Comparison of ENCODE assay signal across 15 mouse cellular contexts in the genomic region with DNA sequence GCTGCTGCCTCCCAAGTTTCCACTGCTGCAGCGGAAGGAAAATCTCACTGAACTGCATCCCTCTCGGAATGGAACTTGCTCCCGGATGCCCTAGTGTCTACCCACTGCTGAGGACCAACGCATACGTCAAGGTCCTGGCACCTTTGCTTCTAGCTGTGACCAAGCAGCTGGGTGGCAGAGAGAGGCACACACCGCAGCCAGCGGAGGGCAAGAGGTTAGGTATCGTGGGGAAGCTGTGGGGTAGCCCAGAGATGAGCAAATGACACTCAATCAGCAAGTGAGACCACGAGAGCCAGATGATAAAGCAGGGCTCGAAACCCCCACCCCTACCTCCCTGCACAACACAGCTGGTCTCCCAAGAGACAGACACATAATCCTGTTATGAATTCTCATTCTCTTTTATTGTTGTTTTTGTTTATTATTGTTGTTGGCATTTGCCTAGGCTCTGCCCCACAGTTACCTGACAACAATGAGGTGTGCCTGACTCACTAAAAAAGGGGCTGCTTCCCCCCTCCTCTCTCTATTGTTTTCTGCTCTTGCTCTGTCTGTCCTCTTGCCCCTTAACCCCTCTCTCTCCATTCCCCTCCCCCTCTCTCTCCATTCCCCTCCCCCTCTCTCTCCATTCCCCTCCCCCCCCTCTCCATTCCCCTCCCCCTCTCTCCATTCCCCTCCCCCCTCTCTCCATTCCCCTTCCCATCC.
DNase-seq lines count a peak whose midpoint lies in the region; ATAC-seq lines count a peak whose summit lies in the region.
"Had no signal": no experiment of that assay in that cellular context is flagged by ENCODE, and none has a peak within 500 bp of the region (broad histone marks: within the 10 kb centered on the region; RNA-seq: fewer than 3 reads in every experiment).

No protein-coding gene starts in this region.

- H3K4me3 ChIP-seq in forebrain, embryonic 12.5 days (replicated peaks): no peak overlapping the region
- H3K4me3 ChIP-seq in forebrain, embryonic 13.5 days: no peak overlapping the region
- peak overlapping the region; percentile 27; the same call in 1 of the 2 replicates for H3K4me3 ChIP-seq in midbrain, embryonic 10.5 days
- H3K4me3 ChIP-seq in midbrain, embryonic 14.5 days (replicated peaks; ENCODE audit: low read depth, low read length): no peak overlapping the region
- no peak overlapping the region for H3K4me3 ChIP-seq in hindbrain, embryonic 15.5 days
- no peak overlapping the region for H3K4me3 ChIP-seq in neural tube, embryonic 14.5 days (ENCODE audit: low read depth, low read length)
- H3K4me3 ChIP-seq: limb, embryonic 15.5 days had no signal

- peaks cover 18% of the 10 kb centered on the region for H3K4me1 ChIP-seq in forebrain, embryonic 12.5 days
- H3K4me1 ChIP-seq in forebrain, embryonic 13.5 days: peaks cover 10% of the 10 kb centered on the region; the same call in 1 of the 2 replicates
- peaks cover 25% of the 10 kb centered on the region for H3K4me1 ChIP-seq in midbrain, embryonic 10.5 days
- peaks cover 5% of the 10 kb centered on the region; the same call in 1 of the 2 replicates for H3K4me1 ChIP-seq in midbrain, embryonic 14.5 days (ENCODE audit: control insufficient read depth, insufficient read depth, low read length)
- peaks cover 7% of the 10 kb centered on the region for H3K4me1 ChIP-seq in hindbrain, embryonic 15.5 days (replicated peaks)
- no peaks in the 10 kb centered on the region for H3K4me1 ChIP-seq in neural tube, embryonic 14.5 days (ENCODE audit: control insufficient read depth, insufficient read depth, low read length)

- 13% methylated on average over 10 of the region's 10 CpGs for WGBS in forebrain, embryonic 12.5 days
- 12% methylated on average over 10 of the region's 10 CpGs for WGBS in forebrain, embryonic 13.5 days
- WGBS in midbrain, embryonic 10.5 days: 8% methylated on average over 10 of the region's 10 CpGs
- WGBS in midbrain, embryonic 14.5 days: 12% methylated on average over 10 of the region's 10 CpGs
- WGBS in hindbrain, embryonic 15.5 days: 12% methylated on average over 10 of the region's 10 CpGs
- whole genome bisulfite sequencing in neural tube, embryonic 14.5 days: 20% methylated on average over 10 of the region's 10 CpGs

- peak overlapping the region; percentile 31; the same call in 1 of the 2 replicates for H3K27ac ChIP-seq in forebrain, embryonic 12.5 days
- no peak overlapping the region for H3K27ac ChIP-seq in forebrain, embryonic 13.5 days
- peak overlapping the region; percentile 59; the same call in 1 of the 2 replicates for H3K27ac ChIP-seq in midbrain, embryonic 10.5 days (replicated peaks)
- H3K27ac ChIP-seq in midbrain, embryonic 14.5 days (replicated peaks; ENCODE audit: low read depth, low read length): no peak overlapping the region
- no peak overlapping the region for H3K27ac ChIP-seq in hindbrain, embryonic 15.5 days (replicated peaks)
- H3K27ac ChIP-seq in neural tube, embryonic 14.5 days (ENCODE audit: low read depth, low read length): no peak overlapping the region
- H3K27ac ChIP-seq: limb, embryonic 15.5 days had no signal

- ATAC-seq in forebrain, embryonic 12.5 days (ENCODE audit: low FRiP score): peak; percentile 68
- no peak; the same call in 1 of the 2 replicates for ATAC-seq in forebrain, embryonic 13.5 days
- no peak for ATAC-seq in midbrain, embryonic 14.5 days (ENCODE audit: low FRiP score, low TSS enrichment)
- ATAC-seq in hindbrain, embryonic 15.5 days (ENCODE audit: low FRiP score, low read depth): peak; percentile 42; the same call in 1 of the 2 replicates
- peak; percentile 34; the same call in 1 of the 2 replicates for ATAC-seq in neural tube, embryonic 14.5 days (ENCODE audit: low read depth)
- ATAC-seq: intestine, postnatal 0 days had no signal

- H3K4me2 ChIP-seq in forebrain, embryonic 12.5 days: peak overlapping the region; percentile 22
- no peak overlapping the region for H3K4me2 ChIP-seq in forebrain, embryonic 13.5 days
- no peak overlapping the region for H3K4me2 ChIP-seq in midbrain, embryonic 14.5 days (ENCODE audit: low read length)
- H3K4me2 ChIP-seq in hindbrain, embryonic 15.5 days: 0 out of 2 replicates have a peak overlapping the region, but pooled peaks have one; percentile 15
- H3K4me2 ChIP-seq in neural tube, embryonic 14.5 days (ENCODE audit: low read depth, low read length): no peak overlapping the region
- H3K4me2 ChIP-seq: limb, embryonic 15.5 days; lung, embryonic 14.5 days had no signal

- H3K9me3 ChIP-seq in forebrain, embryonic 12.5 days: 0 out of 2 replicates have a peak, but pooled peaks cover 3% of the 10 kb centered on the region
- no peaks in the 10 kb centered on the region for H3K9me3 ChIP-seq in forebrain, embryonic 13.5 days (replicated peaks)
- H3K9me3 ChIP-seq in midbrain, embryonic 10.5 days (replicated peaks): peaks cover 6% of the 10 kb centered on the region
- no peaks in the 10 kb centered on the region for H3K9me3 ChIP-seq in midbrain, embryonic 14.5 days (ENCODE audit: control insufficient read depth, low read length)
- H3K9me3 ChIP-seq in hindbrain, embryonic 15.5 days: no peaks in the 10 kb centered on the region
- no peaks in the 10 kb centered on the region for H3K9me3 ChIP-seq in neural tube, embryonic 14.5 days (ENCODE audit: control insufficient read depth, low read length)
- H3K9me3 ChIP-seq: limb, embryonic 15.5 days had no signal

- H3K27me3 ChIP-seq in forebrain, embryonic 12.5 days: no peaks in the 10 kb centered on the region
- H3K27me3 ChIP-seq in forebrain, embryonic 13.5 days: no peaks in the 10 kb centered on the region
- no peaks in the 10 kb centered on the region for H3K27me3 ChIP-seq in midbrain, embryonic 10.5 days (ENCODE audit: low read depth, poor library complexity, severe bottlenecking)
- H3K27me3 ChIP-seq in midbrain, embryonic 14.5 days (ENCODE audit: control insufficient read depth, insufficient read depth, low read length): no peaks in the 10 kb centered on the region
- H3K27me3 ChIP-seq in hindbrain, embryonic 15.5 days: no peaks in the 10 kb centered on the region
- no peaks in the 10 kb centered on the region for H3K27me3 ChIP-seq in neural tube, embryonic 14.5 days (ENCODE audit: control insufficient read depth, insufficient read depth, low read length)
- H3K27me3 ChIP-seq: limb, embryonic 15.5 days had no signal

- no peaks in the 10 kb centered on the region for H3K36me3 ChIP-seq in forebrain, embryonic 12.5 days (replicated peaks)
- no peaks in the 10 kb centered on the region for H3K36me3 ChIP-seq in forebrain, embryonic 13.5 days (ENCODE audit: poor library complexity, severe bottlenecking)
- no peaks in the 10 kb centered on the region for H3K36me3 ChIP-seq in midbrain, embryonic 10.5 days
- no peaks in the 10 kb centered on the region for H3K36me3 ChIP-seq in midbrain, embryonic 14.5 days (ENCODE audit: control insufficient read depth, insufficient read depth, low read length)
- no peaks in the 10 kb centered on the region for H3K36me3 ChIP-seq in hindbrain, embryonic 15.5 days
- H3K36me3 ChIP-seq in neural tube, embryonic 14.5 days (ENCODE audit: control insufficient read depth, insufficient read depth, low read length): no peaks in the 10 kb centered on the region
- H3K36me3 ChIP-seq: limb, embryonic 15.5 days had no signal

- no peak for DNase-seq in midbrain, embryonic 10.5 days (ENCODE audit: low spot score)
- no peak for DNase-seq in midbrain, embryonic 14.5 days
- no peak for DNase-seq in urinary bladder, postnatal 25 days (ENCODE audit: low spot score)
- no peak for DNase-seq in MN1 (ENCODE audit: low spot score)
- DNase-seq: adrenal gland, postnatal 25 days; cerebellum, postnatal 25 days; kidney, postnatal 25 days; lung, embryonic 14.5 days; thymus, postnatal 36 days had no signal

- no peak overlapping the region for H3K9ac ChIP-seq in forebrain, embryonic 12.5 days
- no peak overlapping the region for H3K9ac ChIP-seq in forebrain, embryonic 13.5 days
- H3K9ac ChIP-seq in midbrain, embryonic 14.5 days (replicated peaks; ENCODE audit: low read length): no peak overlapping the region
- H3K9ac ChIP-seq in hindbrain, embryonic 15.5 days: no peak overlapping the region
- no peak overlapping the region for H3K9ac ChIP-seq in neural tube, embryonic 14.5 days (replicated peaks; ENCODE audit: low read depth, low read length)
- H3K9ac ChIP-seq: limb, embryonic 15.5 days; lung, embryonic 14.5 days had no signal

Comparison
In these comparisons a context has a peak if more than half of its experiments do, and no peak if none do; other contexts are left out.
1. ATAC-seq: peak in forebrain, embryonic 12.5 days (single experiment), hindbrain, embryonic 15.5 days (single experiment) and neural tube, embryonic 14.5 days (single experiment); none in forebrain, embryonic 13.5 days (single experiment) and midbrain, embryonic 14.5 days (single experiment).
2. H3K27ac ChIP-seq: peak in forebrain, embryonic 12.5 days (single experiment) and midbrain, embryonic 10.5 days (single experiment); none in forebrain, embryonic 13.5 days (single experiment), midbrain, embryonic 14.5 days (single experiment), hindbrain, embryonic 15.5 days (single experiment) and neural tube, embryonic 14.5 days (single experiment).
3. H3K4me2 ChIP-seq: peak in forebrain, embryonic 12.5 days (single experiment) and hindbrain, embryonic 15.5 days (single experiment); none in forebrain, embryonic 13.5 days (single experiment), midbrain, embryonic 14.5 days (single experiment) and neural tube, embryonic 14.5 days (single experiment).